Mouse (Mus musculus): ENCODE data around the gene Snap91. TPM values are rescaled to one million over a fixed set of nuclear protein-coding genes. Genes with fewer than 3 reads are reported as not detected.

The Snap91 gene
- polyA plus RNA-seq, 1 experiment from 2014 or later: 4.9 TPM

- no peak; the same call in 1 of the 2 replicates for ATAC-seq (ENCODE audit: insufficient read depth, low FRiP score)
- Histone ChIP-seq H3K27ac (ENCODE audit: low read length) (no peak overlapping the region), H3K4me3 (replicated peaks; ENCODE audit: low read length) (no peak overlapping the region), H3K9ac (ENCODE audit: low read length) (no peak overlapping the region), H3K36me3 (ENCODE audit: control insufficient read depth, insufficient read depth, low read length) (no peaks in the 10 kb centered on the region), H3K4me1 (ENCODE audit: control insufficient read depth, insufficient read depth, low read length) (no peaks in the 10 kb centered on the region), H3K4me2 (ENCODE audit: low read depth, low read length) (no peak overlapping the region), H3K27me3 (ENCODE audit: control insufficient read depth, insufficient read depth, low read length) (peaks cover 3% of the 10 kb centered on the region; the same call in 1 of the 2 replicates), H3K9me3 (replicated peaks; ENCODE audit: control insufficient read depth, low read length) (no peaks in the 10 kb centered on the region)
- 46% methylated on average over 7 of the region's 7 CpGs for WGBS
Measured at GRCm38 (mm10) chr9:86777309-86777708, 103.1 kb downstream of the Snap91 start.

GRCm38 (mm10) chr9:86775374-86775773 lies 105.1 kb downstream of the Snap91 start:
- Histone ChIP-seq H3K9ac (ENCODE audit: low read length) (no peak overlapping the region), H3K36me3 (ENCODE audit: control insufficient read depth, insufficient read depth, low read length) (no peaks in the 10 kb centered on the region), H3K4me1 (ENCODE audit: control insufficient read depth, insufficient read depth, low read length) (no peaks in the 10 kb centered on the region), H3K4me2 (ENCODE audit: low read depth, low read length) (no peak overlapping the region), H3K9me3 (replicated peaks; ENCODE audit: control insufficient read depth, low read length) (no peaks in the 10 kb centered on the region), H3K27ac (ENCODE audit: low read length) (no peak overlapping the region), H3K4me3 (replicated peaks; ENCODE audit: low read length) (no peak overlapping the region), H3K27me3 (ENCODE audit: control insufficient read depth, insufficient read depth, low read length) (0 out of 2 replicates have a peak, but pooled peaks cover 3% of the 10 kb centered on the region)
- no peak for ATAC-seq (ENCODE audit: insufficient read depth, low FRiP score)
- WGBS: 90% methylated on average over 6 of the region's 6 CpGs

GRCm38 (mm10) chr9:86773996-86774395 lies 106.5 kb downstream of the Snap91 start:
- ATAC-seq (ENCODE audit: insufficient read depth, low FRiP score): no peak

GRCm38 (mm10) chr9:86772897-86773296 lies 107.6 kb downstream of the Snap91 start:
- no peak for ATAC-seq (ENCODE audit: insufficient read depth, low FRiP score)
- Histone ChIP-seq H3K4me1 (ENCODE audit: control insufficient read depth, insufficient read depth, low read length) (no peaks in the 10 kb centered on the region), H3K27me3 (ENCODE audit: control insufficient read depth, insufficient read depth, low read length) (0 out of 2 replicates have a peak, but pooled peaks cover 3% of the 10 kb centered on the region), H3K9me3 (replicated peaks; ENCODE audit: control insufficient read depth, low read length) (no peaks in the 10 kb centered on the region), H3K4me3 (replicated peaks; ENCODE audit: low read length) (no peak overlapping the region), H3K4me2 (ENCODE audit: low read depth, low read length) (no peak overlapping the region), H3K9ac (ENCODE audit: low read length) (no peak overlapping the region), H3K27ac (ENCODE audit: low read length) (no peak overlapping the region), H3K36me3 (ENCODE audit: control insufficient read depth, insufficient read depth, low read length) (no peaks in the 10 kb centered on the region)
- 76% methylated on average over 3 of the region's 3 CpGs for WGBS

More at GRCm38 (mm10) chr9:86773996-86774395, 106.5 kb downstream of the Snap91 start:
- 66% methylated on average over 8 of the region's 8 CpGs for WGBS
- Histone ChIP-seq H3K9me3 (replicated peaks; ENCODE audit: control insufficient read depth, low read length) (no peaks in the 10 kb centered on the region), H3K36me3 (ENCODE audit: control insufficient read depth, insufficient read depth, low read length) (no peaks in the 10 kb centered on the region), H3K4me1 (ENCODE audit: control insufficient read depth, insufficient read depth, low read length) (no peaks in the 10 kb centered on the region), H3K27me3 (ENCODE audit: control insufficient read depth, insufficient read depth, low read length) (0 out of 2 replicates have a peak, but pooled peaks cover 3% of the 10 kb centered on the region), H3K9ac (ENCODE audit: low read length) (no peak overlapping the region), H3K27ac (ENCODE audit: low read length) (no peak overlapping the region), H3K4me3 (replicated peaks; ENCODE audit: low read length) (no peak overlapping the region), H3K4me2 (ENCODE audit: low read depth, low read length) (no peak overlapping the region)

GRCm38 (mm10) chr9:86766991-86767390 lies 113.5 kb downstream of the Snap91 start:
- no peaks in the 10 kb centered on the region for H3K36me3 ChIP-seq (ENCODE audit: control insufficient read depth, insufficient read depth, low read length)
- 46% methylated on average over 10 of the region's 10 CpGs for WGBS
- no peak for ATAC-seq (ENCODE audit: insufficient read depth, low FRiP score)

GRCm38 (mm10) chr9:86764002-86764401 lies 116.5 kb downstream of the Snap91 start:
- Histone ChIP-seq H3K4me1 (ENCODE audit: control insufficient read depth, insufficient read depth, low read length) (no peaks in the 10 kb centered on the region), H3K36me3 (ENCODE audit: control insufficient read depth, insufficient read depth, low read length) (no peaks in the 10 kb centered on the region), H3K27ac (ENCODE audit: low read length) (no peak overlapping the region), H3K9me3 (replicated peaks; ENCODE audit: control insufficient read depth, low read length) (no peaks in the 10 kb centered on the region), H3K9ac (ENCODE audit: low read length) (no peak overlapping the region), H3K27me3 (ENCODE audit: control insufficient read depth, insufficient read depth, low read length) (no peaks in the 10 kb centered on the region), H3K4me3 (replicated peaks; ENCODE audit: low read length) (no peak overlapping the region), H3K4me2 (ENCODE audit: low read depth, low read length) (no peak overlapping the region)
- no peak for ATAC-seq (ENCODE audit: insufficient read depth, low FRiP score)
- 65% methylated on average over 2 of the region's 2 CpGs for WGBS

More at GRCm38 (mm10) chr9:86766991-86767390, 113.5 kb downstream of the Snap91 start:
- no peaks in the 10 kb centered on the region for H3K4me1 ChIP-seq (ENCODE audit: control insufficient read depth, insufficient read depth, low read length)
- H3K27ac ChIP-seq (ENCODE audit: low read length): no peak overlapping the region
- no peak overlapping the region for H3K9ac ChIP-seq (ENCODE audit: low read length)
- H3K4me2 ChIP-seq (ENCODE audit: low read depth, low read length): no peak overlapping the region
- no peak overlapping the region for H3K4me3 ChIP-seq (replicated peaks; ENCODE audit: low read length)
- H3K9me3 ChIP-seq (replicated peaks; ENCODE audit: control insufficient read depth, low read length): no peaks in the 10 kb centered on the region
- H3K27me3 ChIP-seq (ENCODE audit: control insufficient read depth, insufficient read depth, low read length): no peaks in the 10 kb centered on the region

GRCm38 (mm10) chr9:86762477-86763376 lies 117.7 kb downstream of the Snap91 start:
- no peak overlapping the region for H3K4me3 ChIP-seq (replicated peaks; ENCODE audit: low read length)
- WGBS: 56% methylated on average over 8 of the region's 8 CpGs

GRCm38 (mm10) chr9:86745926-86746581 lies 134.4 kb downstream of the Snap91 start:
- no peaks in the 10 kb centered on the region for H3K27me3 ChIP-seq (ENCODE audit: control insufficient read depth, insufficient read depth, low read length)
- H3K4me2 ChIP-seq (ENCODE audit: low read depth, low read length): 0 out of 2 replicates have a peak overlapping the region, but pooled peaks have one; percentile 2
- ATAC-seq (ENCODE audit: insufficient read depth, low FRiP score): peak; percentile 83
- no peaks in the 10 kb centered on the region for H3K36me3 ChIP-seq (ENCODE audit: control insufficient read depth, insufficient read depth, low read length)
- H3K4me1 ChIP-seq (ENCODE audit: control insufficient read depth, insufficient read depth, low read length): peaks cover 12% of the 10 kb centered on the region
- H3K9ac ChIP-seq (ENCODE audit: low read length): no peak overlapping the region
- no peaks in the 10 kb centered on the region for H3K9me3 ChIP-seq (replicated peaks; ENCODE audit: control insufficient read depth, low read length)
- no peak overlapping the region for H3K4me3 ChIP-seq (replicated peaks; ENCODE audit: low read length)
- peak overlapping the region; percentile 20; the same call in 1 of the 2 replicates for H3K27ac ChIP-seq (ENCODE audit: low read length)
- 19% methylated on average over 13 of the region's 13 CpGs for WGBS

More at GRCm38 (mm10) chr9:86762477-86763376, 117.7 kb downstream of the Snap91 start:
- no peak overlapping the region for H3K9ac ChIP-seq (ENCODE audit: low read length)
- H3K9me3 ChIP-seq (replicated peaks; ENCODE audit: control insufficient read depth, low read length): no peaks in the 10 kb centered on the region
- ATAC-seq (ENCODE audit: insufficient read depth, low FRiP score): no peak
- no peaks in the 10 kb centered on the region for H3K27me3 ChIP-seq (ENCODE audit: control insufficient read depth, insufficient read depth, low read length)
- H3K36me3 ChIP-seq (ENCODE audit: control insufficient read depth, insufficient read depth, low read length): no peaks in the 10 kb centered on the region
- no peak overlapping the region for H3K4me2 ChIP-seq (ENCODE audit: low read depth, low read length)
- no peaks in the 10 kb centered on the region for H3K4me1 ChIP-seq (ENCODE audit: control insufficient read depth, insufficient read depth, low read length)
- H3K27ac ChIP-seq (ENCODE audit: low read length): no peak overlapping the region

- Histone ChIP-seq H3K4me1 (ENCODE audit: control insufficient read depth, insufficient read depth, low read length) (peaks cover 12% of the 10 kb centered on the region), H3K4me3 (replicated peaks; ENCODE audit: low read length) (peak overlapping the region; percentile 44), H3K4me2 (ENCODE audit: low read depth, low read length) (peak overlapping the region; percentile 55), H3K27ac (ENCODE audit: low read length) (no peak overlapping the region), H3K27me3 (ENCODE audit: control insufficient read depth, insufficient read depth, low read length) (no peaks in the 10 kb centered on the region), H3K9me3 (replicated peaks; ENCODE audit: control insufficient read depth, low read length) (no peaks in the 10 kb centered on the region), H3K9ac (ENCODE audit: low read length) (peak overlapping the region; percentile 69), H3K36me3 (ENCODE audit: control insufficient read depth, insufficient read depth, low read length) (no peaks in the 10 kb centered on the region)
- no peak for ATAC-seq (ENCODE audit: insufficient read depth, low FRiP score)
- 30% methylated on average over 5 of the region's 5 CpGs for WGBS
Measured at GRCm38 (mm10) chr9:86744041-86744440, 136.4 kb downstream of the Snap91 start.

Measured in stomach, embryonic 16.5 days (tissue).